Mouse (Mus musculus) layer of hippocampus, adult 9-11 months (tissue): ENCODE measurements around the gene Atf3.

ENCODE experiments used
- DNase-seq: peaks from one replicate; pipeline ENCODE4 v3.0.0; 2022

Atf3 gene

DNA sequence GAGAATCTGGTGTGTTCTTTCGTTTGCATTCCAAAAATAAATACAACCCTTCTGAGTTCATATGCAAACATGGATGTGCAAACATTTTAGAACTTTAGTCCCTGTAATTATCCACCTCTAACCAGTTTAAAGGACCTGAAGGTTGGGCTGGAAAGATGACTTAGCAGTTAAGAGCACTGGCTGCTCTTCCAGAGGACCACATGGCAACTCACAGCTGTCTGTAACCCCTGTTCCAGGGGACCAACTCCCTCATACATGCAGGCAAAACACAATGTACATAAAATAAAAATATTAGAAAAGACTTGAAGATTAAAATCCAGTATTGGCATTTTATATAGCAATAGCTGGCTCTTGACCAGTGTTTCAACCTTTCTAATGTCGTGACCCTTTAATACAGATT is 7.9 kb upstream of the Atf3 start:
- DNase-seq = no peak

DNA sequence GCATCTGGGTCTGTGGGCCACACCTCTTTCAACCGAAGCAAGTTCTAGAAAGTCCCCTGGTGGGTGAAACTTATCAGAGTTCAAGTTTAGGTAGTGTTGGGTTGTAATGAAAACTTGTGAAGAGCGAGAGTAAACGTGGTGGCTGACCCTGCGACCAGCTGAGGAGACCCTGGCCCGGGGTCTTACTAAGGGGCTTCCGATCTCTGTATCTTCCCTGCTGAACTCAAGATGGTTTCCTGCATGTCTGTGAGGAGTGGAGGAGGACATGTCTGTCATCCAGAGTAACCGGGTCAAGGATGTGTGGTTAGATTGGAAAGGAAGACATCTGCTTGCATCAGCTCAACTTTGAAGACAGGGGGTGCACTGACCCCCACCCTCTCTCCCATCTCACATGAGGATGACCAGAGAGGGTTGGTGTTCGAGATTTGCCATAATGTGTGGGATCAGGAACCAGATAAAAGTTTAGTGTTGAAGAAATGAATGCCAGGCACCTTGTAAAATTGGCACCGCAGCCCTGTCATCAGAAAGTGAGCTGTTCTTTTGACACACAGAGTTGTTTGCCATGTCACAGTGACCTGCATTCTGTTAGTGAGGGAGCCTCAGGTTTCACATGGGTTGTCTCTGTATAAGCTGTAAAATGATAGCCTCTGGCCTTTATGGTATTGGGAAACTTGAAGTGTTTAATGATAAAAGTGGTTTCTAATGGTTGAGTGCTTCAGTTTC is 7.3 kb upstream of the Atf3 start:
- DNase-seq = no peak

DNA sequence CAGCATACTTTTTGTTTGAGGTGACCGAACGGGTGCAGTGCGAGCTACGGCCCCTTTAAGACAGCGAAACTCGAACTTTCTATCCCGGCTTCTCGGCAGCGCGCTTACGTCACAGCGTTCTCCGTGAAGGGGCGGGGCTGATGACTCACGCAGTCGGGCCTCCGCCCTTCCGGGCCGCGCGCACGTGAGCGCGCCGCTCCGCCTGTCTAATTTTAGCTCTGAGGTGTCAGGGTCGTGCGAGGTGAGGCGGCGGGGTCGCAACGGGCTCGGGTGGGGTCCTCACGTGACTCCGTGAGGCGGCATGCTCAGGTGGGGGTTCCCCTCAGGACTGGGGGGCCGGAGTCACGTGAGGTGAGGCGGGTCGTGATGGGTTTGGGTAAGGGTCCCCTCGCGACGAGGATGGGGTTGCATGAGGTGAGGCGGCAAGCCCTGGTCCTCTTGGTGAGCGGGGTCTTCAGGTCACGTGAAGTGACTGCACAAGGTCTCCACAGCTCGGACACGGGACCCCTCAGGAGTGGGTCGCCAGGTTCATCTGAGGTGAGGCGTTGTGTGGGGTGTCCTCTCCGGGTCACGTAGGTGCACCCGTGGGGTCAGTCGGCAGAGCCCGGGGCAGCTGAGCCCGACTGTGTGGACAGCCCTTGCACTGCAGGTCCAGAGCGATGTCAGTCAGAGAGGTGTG is 6.6 kb upstream of the Atf3 start:
- DNase-seq = peak; percentile 93

DNA sequence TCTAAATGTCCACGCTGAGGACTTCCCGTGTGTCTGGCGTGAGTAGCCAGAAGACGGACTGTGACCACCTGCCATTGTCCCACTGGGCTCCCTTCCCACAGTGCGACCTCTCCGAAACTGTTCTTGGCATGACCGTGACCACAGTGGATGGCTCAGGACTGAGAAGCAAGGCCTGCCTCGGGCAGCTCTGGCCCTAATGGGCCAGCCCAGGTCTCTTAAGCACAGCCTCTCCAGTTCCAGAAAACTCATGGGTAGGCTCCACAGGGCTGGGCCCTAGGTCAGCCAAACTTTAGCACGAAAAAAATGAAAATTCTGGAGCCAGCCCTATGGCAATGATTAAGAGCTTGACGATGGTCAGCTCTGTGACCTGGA is 6.1 kb upstream of the Atf3 start:
- DNase-seq = no peak

DNA sequence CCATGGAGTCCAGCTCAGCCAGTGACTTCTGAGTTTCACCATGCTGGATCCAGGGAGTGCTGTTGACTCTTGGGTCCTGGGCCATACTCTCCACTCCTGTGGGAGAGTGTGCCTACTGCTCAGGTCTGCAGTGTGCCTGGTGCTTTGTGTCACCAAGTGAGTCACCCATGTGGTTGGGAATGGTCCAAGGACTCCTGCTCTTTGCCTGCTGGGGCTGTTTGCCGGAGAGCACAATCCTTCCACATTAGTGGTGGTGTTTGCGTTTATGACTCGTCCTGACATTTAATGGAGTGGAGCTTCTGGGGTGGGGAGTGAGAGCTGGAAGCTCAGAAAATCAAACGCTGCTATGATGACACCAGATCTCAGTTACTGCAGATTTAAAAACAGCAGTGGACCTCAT is 4.2 kb upstream of the Atf3 start:
- peak; percentile 22 for DNase-seq

DNA sequence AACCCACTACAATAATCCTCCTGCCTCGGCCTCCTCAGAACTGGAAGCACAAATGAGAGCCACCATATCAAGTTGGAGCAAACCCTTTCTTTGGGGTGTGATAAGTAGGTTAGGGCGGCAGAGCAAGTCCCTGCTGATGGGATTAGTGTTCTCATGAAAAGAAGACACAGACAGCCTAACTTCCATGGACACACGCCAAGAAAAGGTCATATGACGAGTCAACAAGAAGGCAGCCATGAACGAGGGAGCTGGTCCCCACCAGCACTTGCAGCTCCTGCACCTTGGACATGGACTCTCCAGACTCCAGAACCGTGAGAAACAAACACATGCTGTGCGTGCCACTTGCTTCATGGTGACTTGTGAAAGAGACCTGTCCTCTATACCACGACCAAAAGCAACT is 2.7 kb upstream of the Atf3 start:
- DNase-seq = no peak

DNA sequence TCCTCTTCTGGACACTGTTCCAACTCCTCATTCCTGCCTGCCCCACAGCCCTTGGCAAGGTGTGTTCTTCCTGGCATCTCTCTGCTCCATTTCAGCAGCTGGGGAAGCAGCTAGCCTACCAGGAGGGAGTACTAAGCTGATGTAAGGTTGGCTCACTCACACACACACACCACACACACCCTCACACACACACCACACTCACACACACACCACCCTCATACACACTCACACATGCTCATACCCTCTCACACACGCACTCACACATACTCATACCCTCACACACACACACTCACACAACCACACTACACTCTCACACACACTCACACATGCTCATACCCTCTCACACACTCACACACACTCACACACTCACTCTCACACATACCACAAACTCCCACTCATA is 1.9 kb upstream of the Atf3 start:
- DNase-seq = no peak

DNA sequence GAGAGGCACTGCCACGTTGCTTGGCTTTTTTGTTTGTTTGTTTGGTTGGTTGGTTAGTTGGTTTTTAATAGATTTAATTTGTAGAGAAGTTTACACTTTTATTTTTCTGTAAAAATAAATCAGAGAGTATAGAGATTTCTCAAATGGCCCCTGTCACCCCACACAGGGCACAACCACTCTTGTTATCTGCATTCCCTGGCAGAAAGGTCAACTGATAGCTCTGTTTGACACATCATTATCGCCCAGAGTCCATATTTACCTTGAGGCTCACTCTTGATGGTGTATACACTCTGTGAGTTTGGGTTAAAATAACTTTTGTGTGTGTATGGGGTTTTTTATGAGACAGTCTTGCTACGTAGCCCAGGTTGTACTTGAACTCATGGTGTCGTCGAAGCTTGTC is 744 bp upstream of the Atf3 start:
- no peak for DNase-seq

DNA sequence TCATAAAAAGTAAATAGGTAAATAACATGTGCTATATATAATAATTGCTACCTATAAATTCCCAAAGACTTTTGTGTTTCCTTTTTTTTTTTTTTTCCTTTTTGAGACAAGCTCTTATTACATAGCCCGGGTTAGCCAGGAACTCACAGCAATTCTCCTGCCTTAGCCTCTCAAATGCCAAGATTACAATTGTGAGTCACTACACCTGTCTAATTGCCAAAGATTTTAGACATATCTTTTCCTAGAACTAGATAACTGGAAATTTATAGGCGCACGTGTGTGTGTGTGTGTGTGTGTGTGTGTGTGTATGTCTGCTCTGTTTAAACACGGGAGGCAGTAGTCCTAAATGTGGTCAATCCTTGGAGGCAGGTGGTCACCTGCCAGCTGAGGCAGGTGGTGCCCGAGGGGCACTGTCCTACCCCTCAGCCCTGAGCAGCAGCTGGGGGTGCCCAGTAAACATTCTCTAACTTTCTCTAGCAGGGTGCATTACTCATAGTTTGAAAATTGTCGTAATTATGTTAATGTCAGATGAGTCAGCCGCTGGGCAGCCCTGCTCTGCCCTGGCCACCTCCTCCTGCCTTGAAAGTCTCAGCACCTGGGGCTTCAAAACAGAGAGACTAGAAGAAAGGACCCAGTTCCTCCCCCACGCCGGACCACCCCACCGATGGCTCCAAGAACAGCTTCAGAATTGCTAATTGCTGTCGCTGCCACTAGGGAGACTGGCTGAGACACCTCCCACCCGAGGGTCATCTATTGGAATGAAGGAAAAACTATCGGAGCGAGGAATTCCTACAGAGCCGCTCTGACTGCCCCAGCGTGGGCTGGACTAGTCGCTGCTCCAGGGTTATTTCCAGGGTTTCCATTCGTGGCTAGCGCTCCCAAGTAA is 1.8 kb downstream of the Atf3 start:
- DNase-seq = no peak

DNA sequence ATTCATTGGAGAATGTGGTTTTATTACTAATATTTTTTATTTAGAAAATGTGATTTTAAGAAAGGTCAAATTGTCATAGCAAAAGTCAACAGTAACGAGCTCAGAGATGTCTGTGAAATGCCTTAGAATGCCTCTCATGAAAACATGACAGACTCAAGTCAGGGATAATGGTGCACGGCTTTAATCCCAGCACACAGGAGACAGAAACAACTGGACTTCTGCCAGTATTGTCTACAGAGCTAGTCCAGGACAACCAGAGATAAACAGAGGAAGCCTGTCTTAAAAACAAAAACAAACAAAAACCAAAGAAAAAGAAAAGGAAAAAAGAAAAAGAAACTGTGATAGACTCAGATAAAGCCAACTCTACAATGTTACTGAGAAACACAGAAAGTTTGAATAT is 6.7 kb downstream of the Atf3 start:
- no peak for DNase-seq

DNA sequence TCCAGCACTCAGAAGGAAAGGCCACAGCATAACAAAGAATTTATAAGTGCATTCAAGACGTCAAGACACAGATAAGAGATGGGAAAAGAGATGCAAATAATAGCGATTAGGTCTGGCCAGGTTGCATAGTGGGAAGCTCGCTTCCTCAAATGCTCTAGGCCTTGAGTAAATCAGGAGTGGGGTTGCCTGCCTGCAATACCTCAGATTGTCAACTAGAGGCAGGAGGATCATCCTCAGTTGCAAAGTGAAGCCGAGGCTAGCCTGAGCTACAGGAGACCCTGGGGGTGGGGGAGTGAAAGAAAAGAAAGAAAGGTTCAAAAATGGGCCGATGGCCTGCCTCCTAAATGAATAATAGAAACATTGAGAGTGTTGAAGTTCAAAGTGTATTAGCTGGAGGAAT is 12.0 kb downstream of the Atf3 start:
- DNase-seq = no peak

DNA sequence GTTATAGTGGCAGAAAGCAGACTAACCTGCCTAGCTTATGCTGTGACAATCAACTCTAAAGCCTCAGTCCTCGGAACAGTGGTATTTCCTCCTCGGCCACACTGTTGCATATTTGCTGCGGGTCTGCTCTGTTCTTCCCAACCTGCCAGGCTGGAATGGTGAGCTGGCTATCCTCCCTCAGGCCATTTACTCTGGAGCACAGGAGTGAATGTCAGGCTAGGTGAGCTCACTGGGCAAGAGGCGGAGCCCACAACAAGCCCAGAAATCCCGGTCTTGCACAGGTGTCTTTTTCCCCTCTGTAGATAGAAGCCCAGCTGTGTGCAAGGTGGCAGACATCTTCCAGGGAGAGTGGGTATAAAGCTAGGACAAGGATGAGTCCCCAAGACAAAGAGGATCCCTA is 13.0 kb downstream of the Atf3 start:
- DNase-seq = no peak

DNA sequence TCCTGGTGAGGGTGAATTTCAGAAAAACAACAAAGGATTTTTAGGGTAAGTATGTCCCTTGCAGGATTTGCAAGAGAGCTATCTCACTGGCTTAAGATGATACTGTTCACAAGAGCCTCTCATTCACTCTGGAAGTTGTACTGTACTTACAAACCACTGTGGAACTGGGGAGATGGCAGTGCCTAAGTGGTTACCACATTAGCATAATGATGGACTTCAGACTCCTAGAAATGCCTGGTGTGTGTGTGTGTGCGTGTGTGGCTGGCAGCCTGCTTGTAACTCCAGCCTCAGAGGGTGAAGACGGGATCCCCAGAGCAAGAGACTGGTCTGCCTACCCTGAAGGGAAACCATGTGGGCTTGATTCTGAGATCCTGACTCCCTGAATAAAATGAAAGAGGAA is 14.3 kb downstream of the Atf3 start:
- DNase-seq = no peak

DNA sequence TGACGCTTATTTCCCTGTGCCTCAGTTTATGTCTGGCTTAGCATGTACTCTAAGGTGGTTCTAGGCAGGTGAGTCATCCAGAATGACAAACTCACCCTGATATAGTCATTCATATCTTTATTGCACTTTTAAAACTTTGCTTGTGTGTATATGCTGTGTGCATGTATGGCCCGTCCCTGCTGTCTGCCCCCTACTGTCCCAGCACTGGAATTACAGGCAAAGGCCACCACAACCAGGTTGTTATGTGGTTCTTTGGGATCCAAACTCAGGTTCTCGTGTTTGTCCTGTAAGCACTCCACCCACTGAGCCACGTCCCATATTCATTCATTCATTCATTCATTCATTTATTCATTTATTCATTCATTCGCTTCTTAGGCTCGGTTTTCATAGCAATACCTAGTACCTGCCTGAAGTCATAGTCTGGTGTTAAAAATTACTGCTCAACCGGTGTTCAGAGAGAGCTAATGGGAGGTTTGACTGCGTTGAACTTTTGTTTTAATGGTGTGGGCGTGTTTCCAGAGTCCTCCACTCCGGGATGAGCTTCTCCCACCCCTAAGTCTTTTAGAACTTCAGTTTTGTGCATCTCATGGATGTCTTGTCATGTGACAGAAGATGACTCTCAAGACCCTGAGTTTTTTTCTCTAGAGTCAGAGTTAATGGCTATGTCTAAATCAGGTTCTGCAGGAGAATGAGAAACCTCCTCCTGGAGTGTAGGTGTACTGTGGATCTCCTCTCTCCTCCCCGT is 15.5 kb downstream of the Atf3 start:
- no peak for DNase-seq

DNA sequence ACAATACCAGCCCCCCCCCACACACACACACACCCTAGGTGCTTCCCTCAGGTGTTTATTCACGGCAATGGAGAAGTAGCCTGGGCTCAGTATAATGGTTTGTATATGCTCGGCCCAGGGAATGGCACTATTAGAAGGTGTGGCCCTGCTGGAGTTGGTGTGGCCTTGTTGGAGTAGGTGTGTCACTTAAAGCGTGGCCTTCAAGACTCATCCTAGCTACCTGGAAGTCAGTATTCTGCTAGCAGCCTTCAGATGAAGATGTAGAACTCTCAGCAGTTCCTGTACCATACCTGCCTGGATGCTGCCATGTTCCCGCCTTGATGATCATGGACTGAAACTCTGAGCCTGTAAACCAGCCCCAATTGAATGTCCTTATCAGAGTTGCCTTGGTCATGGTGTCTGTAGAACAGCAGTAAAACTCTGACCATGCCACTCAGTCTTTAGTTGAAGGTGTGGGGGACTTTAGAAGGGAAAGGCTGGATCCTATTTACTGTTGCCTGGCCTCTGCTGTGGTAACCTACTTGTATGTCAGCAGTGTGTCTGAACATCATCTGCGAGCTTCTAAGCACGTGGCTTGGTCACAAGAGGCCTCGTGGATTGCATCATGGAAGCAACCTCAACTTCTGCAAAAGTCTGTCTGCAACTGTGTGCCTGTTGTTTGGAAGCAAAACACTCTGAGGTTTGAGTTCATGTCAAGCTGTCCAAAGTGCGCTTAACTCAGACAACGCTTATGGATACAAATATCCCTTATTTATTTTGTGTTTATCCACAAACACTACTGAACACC is 16.8 kb downstream of the Atf3 start:
- peak; percentile 86 for DNase-seq

DNA sequence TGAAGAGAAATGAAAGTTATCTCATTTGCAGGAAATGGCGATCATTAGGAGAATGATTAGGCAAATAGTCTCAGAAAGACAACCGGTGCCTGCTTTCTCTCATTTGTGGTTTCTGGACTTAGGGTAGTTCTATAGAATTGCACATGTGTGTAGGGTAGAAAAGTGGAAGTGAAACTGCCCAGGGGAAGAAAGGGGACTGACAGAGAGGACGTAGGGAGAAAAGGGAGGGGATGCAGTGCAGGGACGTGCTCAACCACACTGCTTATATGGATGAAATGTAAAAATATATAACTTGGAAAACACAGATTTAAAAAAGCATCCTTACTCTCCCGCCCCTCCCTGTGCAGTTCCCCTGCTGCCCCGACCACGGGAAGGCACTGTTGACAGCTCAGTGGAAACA is 19.9 kb downstream of the Atf3 start:
- no peak for DNase-seq

DNA sequence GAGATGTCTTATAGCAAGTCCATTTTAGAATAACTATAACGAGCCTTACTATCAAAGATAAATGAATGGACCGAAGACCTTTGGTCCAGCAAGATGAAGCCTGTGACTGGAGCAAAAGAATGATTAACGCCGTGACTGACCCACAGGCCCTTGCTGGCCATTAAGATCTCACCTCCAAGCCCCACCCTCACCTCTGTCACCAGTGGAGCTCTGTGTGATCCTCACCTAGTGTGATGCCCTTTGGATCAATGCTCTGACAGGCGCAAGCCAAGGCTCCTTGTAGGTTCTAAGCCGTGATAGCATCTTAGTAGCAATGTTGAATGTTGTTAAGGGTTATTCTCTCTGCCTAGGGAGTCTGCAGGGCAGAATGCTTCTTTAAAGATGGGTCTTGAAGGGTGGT is 21.8 kb downstream of the Atf3 start:
- DNase-seq = no peak

DNA sequence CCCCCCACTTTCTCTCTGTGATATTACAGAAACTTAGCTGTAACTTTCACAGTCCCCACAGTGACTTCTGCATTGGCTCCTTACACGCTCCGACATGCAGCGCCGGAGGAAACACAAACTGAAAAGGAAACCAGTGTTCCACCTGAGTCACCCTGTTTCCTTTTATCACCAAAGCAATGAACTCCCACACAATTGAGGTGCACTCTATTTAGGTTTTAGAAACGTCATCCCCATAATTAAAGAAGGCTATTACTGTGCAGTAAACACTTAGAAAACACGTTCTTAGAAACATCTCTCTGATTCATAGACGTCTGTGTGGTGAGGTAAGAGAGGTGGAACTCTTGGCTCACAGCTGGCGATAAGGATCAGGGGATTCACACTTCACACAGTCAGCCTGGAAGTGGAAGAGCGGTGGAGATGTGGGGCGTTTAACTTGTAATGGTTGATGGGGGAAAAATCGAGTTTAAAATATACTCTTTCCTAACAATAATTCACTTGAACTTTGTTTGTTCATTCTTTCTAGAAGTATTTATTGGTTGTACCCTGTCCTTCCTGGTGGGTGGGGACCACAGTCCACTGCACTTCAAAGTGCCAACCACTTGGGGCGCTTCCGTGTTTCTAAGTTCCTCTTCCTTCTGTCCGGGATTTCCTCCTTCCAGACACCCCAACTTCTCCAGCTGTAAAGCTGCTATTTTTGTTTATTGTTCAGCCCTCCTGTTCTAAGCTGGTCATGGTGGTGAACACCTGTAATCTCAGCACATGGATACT is 24.0 kb downstream of the Atf3 start:
- DNase-seq = no peak

DNA sequence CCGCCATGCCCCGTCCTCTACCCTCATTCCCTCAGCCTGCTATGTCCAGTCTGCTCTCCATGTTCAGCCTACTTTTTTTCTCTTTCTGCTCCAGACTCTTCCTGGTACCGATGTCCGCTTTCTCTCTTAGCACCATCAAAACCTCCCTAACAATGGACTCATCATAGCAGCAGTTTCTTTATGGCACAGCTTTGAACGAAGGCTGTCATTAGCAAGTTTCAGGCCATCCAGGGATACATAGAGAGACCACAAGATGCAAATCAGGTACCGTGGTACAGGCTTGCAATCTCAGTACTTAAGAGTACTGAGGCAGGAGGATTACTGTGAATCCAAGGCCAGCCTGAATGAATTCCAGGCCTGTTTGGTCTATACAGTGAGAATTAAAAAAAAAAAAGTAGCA is 25.1 kb downstream of the Atf3 start:
- DNase-seq = no peak

DNA sequence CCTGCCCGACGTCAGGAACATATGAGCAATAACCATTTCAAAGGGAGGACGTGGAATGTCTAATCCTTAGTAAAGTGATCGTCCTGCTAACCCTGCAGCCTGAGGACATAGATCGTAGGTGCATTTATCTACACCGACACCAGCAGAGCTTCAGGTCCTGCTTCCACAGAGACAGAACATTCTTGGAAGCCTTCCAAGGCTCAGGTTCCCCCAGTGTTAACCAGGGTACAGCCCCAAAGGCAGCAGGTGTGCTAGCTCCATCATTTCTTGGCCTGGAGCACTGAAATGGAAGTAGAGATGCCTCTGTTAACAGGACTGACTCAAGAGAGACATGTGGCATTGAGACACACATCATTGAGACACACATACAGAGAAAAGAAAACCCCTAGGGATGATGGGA is 25.6 kb downstream of the Atf3 start:
- no peak for DNase-seq

DNA sequence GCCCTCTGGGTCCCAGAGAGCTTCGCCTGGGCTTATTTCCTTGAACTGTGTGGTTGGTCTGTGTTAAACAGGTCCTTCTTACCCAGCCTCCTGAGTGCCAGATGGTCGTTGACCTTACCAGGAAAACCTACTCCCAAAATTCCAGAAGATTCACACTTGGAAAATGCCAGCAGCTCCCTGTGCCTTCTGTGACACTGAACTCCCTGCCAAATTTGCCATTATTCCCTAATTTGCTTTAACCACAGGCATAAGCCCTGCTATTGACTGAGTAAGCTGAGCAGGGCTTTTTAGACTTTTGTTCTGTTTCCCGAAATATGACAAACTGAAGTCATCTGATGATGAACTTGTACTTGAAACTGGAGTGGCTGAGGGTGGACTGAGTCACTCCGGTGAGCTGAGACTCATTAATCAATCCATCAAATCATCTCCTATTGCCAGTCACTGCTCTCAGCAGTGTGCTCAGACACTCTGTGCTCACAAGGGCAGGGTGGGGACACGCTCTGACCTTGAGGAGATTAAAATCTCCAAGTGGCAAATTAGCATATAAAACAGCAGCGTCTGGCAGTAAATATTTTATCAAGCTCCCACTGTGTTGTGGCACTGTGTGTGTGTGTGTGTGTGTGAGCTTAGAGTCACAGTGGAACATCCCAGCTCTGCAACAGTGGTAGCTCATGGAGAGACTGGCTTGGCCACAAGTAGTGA is 28.0 kb downstream of the Atf3 start:
- no peak for DNase-seq
